Mouse (Mus musculus) adrenal gland, adult 18-20 months (tissue): Measurements from ENCODE around the gene Mrps33. TPM values are rescaled to one million over a fixed set of nuclear protein-coding genes. Genes with fewer than 3 reads are reported as not detected.

Source experiments
- DNase-seq, 2 experiments: peaks; one replicate each; pipeline ENCODE4 v3.0.0; 2021 to 2022; ENCODE audit warnings: low spot score in 2 of 2
- long read RNA-seq, 2 experiments: library from polyadenylated mRNA; stranded (forward); transcript quantifications; one replicate each; pipeline ENCODE4 v2.0.0; 2021
- total RNA-seq, 2 experiments: library from RNA; stranded (reverse); gene quantifications; 1 replicate in 1 of 2; 2 replicates in 1 of 2; pipeline ENCODE4 v1.2.3; 2021

The Mrps33 gene
- 10 to 100 TPM; 77.7 to 90.6 TPM for total RNA-seq
- long read RNA-seq, experiment 1, transcript Mrps33-201 (3 exons, 1,107 nt): major isoform, 21 of 23 reads
- long read RNA-seq, experiment 1, partial matches to known transcripts: 1 of 23 reads
- long read RNA-seq, experiment 1, other reads (novel, unspliced or antisense): 1 of 23 reads
- long read RNA-seq, experiment 2, transcript Mrps33-202 (3 exons, 500 nt): minor isoform, 7 of 120 reads
- long read RNA-seq, experiment 2, transcript Mrps33-201 (3 exons, 1,107 nt): major isoform, 108 of 120 reads
- long read RNA-seq, experiment 2, partial matches to known transcripts: 2 of 120 reads
- long read RNA-seq, experiment 2, other reads (novel, unspliced or antisense): 3 of 120 reads

DNA sequence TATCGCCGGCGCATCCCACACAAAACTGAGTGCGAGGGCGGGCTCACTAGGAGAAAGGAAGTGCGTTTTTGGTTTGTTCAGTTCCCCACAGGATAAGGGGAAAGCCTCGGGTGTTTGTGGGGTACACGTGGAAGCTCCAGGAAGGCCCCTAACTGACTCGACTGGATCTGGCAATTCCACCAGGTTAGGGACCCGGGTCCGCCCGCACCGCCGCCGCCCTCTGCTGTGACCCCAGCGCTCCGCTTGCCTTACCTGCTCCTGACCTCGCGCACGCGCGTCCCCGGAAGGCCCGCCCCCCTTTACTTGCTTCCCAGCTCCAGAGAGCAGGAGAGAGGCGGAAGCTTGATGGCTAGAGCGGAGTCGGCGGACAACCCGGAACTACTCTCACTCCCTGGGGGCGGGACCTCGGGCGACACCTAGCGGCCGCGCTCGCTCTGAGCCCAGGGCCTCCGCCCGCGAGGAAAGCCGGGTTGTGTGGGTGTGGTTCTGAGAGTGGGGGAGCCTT, at the start of gene Mrps33:
Gene Mrps33 (minus strand): TSS at position 377 of the 505 bp plus-strand sequence.
- DNase-seq: peak; percentile 98

DNA sequence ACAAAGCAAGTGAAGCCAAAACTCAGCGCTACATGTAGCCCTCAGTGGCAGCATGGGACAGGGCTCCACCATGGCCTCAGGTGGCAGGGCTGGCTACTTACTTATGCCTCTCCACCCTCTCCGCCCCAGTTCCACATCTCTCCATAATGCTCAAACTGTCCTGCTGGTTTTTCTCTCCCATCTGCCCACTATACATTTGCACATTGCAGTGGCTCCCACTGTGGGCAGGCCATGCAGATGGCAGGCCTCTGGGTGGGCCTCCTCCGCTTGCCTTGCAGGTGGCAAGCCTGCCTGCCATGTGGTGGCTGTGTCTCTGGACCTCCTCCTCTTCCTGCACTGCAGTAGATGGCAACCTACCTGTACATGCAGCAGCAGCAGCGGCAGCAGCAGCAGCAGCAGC, 38.9 kb upstream of the Mrps33 start:
- no peak for DNase-seq

DNA sequence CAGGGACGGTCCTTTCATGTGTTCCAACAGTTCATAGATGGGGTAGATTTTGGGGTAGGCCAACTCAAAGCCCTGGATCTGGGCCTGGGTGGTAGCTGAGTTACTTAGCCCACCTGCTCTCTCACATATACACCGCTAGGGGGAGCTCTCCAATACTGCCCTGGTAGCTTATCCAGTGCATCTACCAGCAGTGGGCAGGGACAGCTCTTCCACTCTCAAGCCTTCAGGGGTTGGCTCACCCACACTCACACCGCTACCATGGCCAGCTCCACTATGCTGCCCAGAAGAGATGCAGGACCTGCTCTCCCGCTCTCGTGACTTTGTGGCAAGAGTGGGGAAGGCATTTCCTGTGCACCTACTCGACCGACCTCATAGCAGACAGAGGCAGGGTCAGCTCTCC, 38.0 kb upstream of the Mrps33 start:
- DNase-seq: peak in 1 of 2 experiments; percentile 5

DNA sequence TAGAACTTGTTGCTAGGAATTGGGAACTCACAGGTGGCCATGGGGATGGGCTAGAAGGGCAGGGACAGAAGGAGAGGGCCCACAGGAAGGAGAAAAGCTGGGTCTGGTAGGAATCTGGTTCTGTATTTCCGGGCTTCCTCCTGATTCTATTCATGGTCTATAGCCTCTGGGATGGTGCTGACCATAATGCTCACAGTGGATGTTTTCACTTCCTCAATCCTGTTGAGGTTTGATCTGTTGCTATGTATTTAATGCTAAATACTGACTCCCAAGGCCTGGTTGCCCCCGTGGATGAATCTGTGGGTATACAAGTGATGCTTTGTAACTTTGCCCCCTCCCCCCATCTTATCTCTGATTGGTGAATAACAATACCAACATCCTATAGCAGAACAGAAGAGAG, 36.8 kb upstream of the Mrps33 start:
- no peak for DNase-seq

DNA sequence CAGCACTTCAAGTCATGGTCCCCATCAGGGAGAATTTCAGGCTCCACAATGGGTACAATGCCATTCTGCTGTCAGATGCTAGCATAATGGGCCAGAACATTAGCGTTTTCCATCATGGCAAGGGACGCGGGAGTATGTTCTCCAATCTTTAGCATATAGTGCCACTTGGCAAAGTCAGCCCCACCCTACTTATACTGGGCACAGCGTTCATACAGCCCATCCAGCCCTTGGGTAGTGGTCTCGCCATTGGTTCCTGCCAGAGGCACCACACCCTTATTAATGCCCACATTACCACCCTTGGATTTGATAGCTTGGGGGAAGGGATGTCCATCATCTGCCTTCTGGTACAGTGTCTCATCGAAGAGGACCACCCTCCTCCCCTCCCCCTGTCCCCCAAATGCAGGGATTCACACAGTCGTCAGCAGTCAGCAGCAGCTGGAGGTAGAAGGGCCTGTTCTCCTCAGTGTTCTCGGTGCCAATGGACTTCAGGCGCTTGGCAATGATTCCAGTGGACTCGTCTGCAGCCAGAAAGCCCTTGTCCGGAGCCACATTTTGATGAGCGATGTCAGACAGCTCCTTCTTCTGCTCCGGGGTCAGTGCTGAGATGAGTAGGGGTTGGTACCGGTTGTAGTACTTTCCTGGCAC, 33.0 kb upstream of the Mrps33 start:
- DNase-seq: no peak

DNA sequence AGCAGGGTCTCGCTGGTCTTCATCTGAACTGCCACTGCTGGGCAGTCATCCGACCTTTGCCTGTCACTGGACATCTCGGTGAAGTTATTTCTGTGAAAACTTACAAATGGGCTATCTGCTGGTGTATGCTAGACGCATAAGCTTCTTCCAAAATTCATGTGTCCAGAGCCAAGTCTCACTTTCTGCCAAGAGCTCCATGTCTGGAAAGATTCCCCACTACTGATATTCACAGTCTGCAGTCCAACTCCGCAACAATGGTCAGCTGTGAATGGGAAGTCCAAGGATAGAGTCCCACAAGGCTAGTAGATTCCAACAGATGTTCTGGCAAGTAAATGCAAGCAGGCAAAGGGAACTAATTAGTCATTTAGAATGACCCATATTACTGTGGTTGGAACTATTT, 17.9 kb upstream of the Mrps33 start:
- no peak for DNase-seq

DNA sequence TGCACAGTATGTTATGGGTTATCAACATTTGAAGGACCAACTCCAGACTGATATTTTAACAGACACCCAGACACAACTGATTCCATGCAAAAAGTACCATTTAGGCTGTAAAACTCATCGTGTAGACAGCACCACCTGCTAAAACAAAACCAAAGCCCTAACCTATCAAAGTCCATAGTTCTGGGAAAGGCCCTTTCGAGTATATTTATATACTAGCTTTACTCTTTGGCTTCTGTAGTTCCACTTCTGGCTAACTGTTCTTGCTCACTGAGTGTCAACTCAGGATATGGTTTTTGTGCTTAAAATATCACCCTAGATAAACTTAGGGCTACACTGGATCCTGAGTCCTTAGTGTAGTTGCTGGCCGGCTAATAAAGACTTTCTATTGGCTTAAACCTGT, 10.5 kb upstream of the Mrps33 start:
- no peak for DNase-seq

DNA sequence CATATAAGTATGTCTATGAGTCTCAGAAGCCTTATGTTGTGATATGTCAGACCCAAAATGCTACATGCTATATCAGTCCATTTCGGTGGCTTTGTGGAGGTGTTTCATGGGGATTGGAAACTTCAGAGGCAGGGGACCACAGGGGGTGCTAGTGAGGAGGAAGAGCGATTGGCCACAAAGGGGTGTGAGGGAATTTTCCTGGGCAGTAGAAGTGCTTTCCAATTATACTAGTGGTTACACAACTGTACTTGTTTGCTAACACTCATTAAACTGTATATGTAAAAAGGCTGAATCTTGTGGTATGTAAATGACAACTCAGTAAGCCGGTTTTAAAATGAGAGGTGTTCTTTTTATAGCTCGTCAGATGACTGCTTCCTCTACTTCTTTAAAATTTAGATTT, 8.1 kb upstream of the Mrps33 start:
- DNase-seq: no peak

DNA sequence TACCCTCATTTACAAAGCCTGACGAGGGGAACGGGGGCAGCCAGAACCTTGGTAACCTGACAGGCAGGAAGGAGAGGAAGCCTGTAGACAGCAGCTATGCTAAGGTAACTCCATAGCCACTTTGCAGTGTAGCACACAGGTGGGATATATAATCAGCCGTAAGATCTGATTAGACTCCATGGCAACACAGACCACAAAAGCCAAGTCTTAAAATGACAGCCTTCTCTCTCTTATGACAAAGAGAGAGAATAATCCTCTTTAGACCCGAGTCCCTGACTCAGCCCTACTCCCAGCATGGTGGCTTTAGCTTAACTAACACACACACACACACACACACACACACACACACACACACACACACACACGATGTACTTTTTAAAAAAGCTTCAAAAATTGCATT, 2.3 kb downstream of the Mrps33 start:
- no peak for DNase-seq

DNA sequence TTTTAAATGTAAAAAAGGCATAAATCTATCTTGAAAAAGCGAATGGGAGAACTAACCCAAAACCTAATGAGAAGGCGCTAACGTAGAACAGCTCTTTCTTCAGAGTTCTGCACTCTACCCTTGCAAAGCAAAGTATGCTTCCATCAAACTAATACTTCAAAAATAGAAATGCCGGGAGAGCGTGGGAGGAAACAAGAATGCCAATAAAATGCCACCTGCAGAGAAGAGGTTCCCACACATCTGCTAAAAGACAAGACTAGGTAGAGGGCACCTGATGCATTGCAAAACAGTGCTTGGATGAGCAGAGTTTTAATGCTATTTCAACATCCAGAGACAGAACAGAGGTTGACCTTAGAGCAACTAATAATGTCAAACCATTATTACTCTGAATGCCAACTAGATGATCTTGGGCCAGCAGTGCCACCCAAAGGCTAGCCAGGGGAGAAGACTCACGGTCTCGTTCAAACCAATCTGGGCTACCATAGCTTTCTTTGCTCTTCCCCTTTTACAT, 3.7 kb downstream of the Mrps33 start:
- no peak for DNase-seq

DNA sequence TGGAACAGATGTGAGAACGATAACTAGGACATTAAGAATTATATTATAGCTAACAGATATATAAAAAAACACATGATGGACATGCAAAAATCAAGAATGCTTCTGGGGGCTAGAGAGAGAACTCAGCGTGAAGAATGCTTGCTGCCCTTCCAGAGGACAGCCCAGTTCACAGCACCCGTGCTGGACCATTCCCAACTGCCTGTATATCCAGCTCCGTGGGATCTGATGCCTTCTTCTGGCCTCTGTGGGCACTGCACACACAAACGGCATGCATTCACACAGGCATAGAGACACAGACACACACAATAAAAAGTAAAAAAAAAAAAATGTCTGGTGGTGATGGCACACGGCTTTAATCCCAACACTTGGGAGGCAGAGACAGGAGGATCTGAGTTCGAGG, 4.5 kb downstream of the Mrps33 start:
- no peak for DNase-seq

DNA sequence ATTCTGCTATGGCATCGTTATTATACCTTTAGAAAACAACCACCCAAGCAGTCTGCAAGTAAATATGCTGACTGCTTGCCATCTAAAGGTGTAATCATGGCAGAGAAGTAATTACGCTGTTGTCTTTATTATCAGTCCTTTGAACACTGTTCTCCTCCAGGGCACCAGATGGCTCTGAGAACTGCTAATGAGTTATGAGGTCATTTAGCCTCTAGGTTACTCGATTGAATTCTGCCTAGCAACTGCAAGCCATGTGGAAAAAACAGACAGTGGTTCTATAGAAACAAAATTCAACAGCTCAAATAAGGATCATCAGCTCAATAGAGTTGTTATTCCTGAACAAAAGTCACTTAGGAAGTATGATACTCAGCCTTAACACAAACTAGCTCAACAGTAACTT, 4.9 kb downstream of the Mrps33 start:
- DNase-seq: no peak

DNA sequence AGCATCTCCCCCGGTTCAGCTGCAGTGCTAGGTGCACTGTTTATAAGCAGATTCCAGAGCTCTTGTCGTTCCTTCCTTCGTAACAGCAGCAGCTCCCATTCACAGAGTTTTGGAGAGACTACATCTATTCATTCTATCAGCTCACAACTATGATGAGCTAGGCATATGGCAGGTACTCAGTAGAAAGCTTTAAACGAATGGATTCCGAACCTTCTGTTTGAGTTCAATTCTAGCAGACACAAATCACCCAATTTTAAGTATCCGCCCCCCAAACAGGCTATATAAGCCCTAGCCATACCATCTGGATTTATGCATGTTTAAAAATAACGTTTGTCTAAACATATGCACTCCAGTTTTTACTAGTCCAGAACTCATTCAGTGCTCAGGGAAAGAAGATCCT, 9.8 kb downstream of the Mrps33 start:
- no peak for DNase-seq

DNA sequence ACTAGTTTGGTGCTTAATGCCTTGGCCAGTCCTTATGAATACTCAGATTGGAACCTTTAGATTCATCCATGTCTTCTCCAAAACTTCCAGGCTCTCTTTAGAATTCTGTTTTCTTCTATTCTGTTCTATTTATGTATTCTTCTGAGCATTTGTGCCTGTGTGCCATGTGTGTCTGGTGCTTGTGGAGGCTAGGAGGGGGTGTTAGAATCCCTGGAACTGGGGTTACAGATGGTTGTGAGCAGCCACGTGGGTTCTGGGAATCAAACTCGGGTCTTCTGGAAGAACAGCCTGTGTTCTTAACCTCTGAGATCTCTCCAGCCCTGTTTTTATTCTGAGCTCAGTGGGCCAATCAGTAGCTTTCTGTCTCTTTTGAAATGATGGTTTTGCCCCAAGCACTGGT, 13.7 kb downstream of the Mrps33 start:
- no peak for DNase-seq

DNA sequence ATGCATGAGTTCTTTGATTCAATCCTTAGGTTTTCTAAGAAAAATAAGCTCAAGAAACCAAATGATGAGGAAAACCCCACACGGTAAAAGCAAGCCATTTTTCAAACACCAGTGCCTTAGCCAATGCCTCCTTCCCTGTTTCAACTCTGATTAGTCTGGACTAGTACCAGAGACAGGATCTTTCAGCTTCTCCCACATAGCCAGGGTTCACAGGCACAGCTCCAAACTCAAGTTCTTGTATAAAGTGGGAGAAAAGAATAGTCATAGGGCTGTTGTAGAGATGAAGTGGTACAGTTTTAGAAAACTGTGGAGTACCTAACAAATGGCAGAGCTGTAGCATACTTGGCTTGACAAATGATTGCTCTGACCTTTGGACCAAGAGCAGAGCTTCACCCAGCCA, 14.6 kb downstream of the Mrps33 start:
- no peak for DNase-seq

DNA sequence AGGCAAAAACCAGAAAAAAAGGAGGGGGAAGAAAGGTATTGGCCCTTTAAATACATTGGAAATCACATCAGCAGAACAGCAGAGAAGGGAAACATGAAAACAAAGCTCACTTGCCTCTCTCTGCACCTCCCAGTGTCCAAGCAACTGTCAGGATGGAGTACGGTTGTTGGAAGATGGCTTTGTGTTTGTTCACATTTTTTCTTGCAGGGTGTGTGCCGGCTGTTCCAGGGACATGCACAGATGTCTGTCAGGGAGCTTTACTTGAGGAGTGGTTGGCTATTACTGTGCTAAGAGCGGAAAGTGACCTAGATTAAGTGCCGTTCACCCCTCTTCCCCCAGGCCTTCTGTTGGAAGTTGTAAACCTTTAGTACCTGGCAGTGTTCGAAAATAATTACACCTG, 19.0 kb downstream of the Mrps33 start:
- DNase-seq: no peak

DNA sequence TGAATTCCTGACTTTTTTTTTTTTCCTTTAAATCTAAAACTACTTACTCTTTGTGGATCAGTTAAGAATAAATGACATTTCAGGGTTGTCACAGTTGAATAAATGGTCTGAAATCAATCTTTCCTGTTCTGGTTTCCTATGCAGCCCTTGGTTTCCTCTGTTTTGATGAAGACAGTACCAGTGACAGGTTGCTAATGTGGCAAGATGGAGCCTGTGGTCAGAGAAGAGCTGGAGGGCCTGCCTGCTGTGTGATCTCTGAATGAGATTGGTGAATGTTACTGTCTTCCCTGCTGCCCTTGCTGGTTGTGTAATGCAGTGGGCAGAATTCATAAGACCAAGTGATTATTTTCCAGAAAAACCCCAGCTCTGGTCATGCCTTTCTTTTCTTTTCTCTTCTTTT, 22.4 kb downstream of the Mrps33 start:
- no peak for DNase-seq

DNA sequence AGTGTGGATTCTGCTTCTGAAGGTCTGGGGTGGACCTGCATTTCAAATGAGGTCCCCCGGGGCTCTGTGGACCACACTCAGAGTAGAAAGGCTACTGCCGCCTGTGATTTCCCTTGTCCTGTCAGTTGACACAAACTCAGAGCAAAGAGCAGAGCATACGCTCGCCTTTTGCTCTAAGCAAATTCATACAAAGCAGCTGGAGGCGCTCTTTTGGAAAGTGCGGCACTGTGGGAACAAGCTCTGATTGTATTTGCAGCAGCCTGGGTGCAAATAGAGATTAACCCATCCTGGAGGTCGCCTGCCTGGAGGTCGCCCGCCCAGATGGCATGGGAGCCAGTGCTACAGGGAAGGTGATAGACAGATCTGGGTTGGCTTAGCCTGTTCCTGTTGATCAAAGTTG, 23.0 kb downstream of the Mrps33 start:
- no peak for DNase-seq

DNA sequence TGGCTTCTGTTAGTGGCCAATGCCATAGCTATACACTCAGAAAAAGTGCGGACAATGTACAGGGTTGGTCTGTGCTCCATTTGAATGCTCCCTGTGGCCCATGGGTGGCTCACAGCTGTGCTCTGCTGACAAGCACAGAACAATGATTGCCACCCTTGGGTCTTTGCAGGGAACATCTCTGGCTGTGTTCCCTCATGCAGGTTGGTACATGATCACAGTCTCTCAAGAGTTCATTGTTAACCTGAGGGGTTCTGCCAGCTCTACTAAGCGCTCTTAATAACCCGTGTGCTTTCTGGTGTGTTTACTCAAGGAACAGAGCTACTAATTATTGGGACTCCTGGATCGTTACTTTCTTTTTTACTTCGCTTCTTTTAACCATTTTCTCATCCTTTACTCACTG, 24.8 kb downstream of the Mrps33 start:
- no peak for DNase-seq

DNA sequence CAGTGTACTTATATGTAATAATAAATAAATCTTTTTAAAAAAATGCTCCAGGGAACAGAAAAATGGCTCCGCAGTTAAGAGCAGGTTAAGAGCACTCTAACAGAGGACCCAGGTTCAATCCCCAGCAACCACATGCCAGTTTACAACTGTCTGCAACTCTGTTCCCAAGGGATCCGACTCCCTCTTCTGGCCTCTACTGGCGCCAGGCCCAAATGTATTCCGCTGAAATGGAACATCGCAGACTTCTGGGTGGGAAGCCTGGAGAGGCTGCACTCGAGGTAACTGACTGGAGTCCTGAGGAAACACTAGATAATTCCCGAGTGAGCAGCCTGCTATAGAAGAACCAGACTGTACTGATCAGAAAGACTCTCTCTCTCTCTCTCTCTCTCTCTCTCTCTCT, 27.3 kb downstream of the Mrps33 start:
- DNase-seq: no peak

DNA sequence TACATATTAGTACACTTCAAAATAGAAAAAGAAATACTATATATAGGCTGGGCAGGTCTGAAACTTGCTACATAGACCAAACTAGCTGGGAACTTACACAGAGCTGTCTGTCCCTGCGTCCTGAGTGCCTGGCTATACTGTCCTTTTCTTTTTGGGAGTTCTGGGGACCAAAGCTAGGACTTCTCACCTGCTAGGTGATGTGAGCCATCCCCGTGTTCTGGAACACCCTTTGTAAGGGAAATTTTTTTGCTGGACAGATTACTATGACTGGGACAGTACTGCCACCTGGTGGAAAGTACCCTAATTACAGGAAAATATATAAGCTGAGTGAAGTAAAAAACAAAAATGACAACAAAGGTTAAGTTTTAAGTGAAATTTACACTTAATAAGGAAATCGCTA, 28.2 kb downstream of the Mrps33 start:
- DNase-seq: peak in 1 of 2 experiments; percentile 26

DNA sequence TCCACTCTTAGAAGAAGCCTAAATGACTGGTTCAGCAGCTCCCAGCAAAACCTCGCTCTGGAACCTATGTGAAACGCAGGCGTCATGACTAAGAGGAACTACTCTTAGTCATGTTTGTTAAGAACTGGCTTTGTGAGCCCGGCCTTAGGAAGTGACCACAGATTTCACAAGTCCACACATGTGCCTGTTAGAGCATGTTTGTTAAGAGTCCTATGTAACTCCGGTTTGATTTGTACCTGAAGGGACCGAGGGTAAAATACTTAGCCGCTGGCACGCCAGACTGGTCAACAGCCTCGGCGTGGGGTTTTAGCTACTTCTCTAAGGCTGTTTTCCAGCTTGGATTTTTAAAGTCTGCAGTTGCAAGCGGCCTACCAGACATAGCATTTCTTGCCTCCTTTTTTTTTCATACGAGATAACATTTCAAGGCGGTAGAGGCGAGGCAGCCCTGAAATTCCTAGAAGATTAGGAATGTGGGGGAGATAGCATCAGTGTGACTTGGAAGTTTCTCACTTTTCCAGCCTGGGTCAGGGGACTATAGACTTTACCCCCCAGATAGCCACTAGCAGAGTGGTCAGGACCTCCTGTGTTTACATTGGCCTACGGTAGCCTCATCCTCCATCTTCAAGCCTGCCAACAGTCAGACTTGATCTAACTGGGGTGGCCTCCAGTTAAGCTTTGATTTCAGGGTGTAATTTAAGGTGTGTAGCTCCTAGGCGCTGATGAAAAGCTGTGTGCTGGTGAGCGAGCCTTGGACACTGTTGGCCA, 28.8 kb downstream of the Mrps33 start:
- peak in 1 of 2 experiments; percentile 20 for DNase-seq
